ENCODE assay signal across 13 mouse cellular contexts in the genomic region with DNA sequence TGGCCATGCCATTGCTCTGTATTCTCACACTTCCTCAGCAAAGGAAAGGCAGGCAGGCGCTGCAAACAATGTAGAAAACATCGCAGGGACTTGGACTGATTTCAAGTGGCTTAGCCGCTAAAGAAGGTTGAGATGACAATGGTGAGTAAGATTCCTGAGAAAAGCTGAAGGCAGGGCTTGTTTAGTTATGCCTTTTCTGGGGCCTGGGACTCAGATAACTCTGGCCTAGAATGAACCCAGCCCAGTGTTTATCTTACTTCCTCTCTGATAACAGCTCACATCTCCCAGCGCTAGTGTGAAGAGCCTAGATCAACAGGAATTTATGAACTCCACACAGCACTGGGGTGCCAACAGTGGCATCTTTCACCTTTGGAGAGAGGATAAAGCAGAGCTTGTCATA.
DNase-seq lines count a peak whose midpoint lies in the region; ATAC-seq and TF ChIP-seq lines count a peak whose summit lies in the region.
"Had no signal": no experiment of that assay in that cellular context is flagged by ENCODE, and none has a peak within 500 bp of the region (broad histone marks: within the 10 kb centered on the region; RNA-seq: fewer than 3 reads in every experiment).

No protein-coding gene starts in this region.

- no peak overlapping the region for H3K27ac ChIP-seq in kidney, adult 2 months (ENCODE audit: insufficient read depth, low read depth, low read length)
- H3K27ac ChIP-seq: heart, adult 2 months; limb, embryonic 13.5 days; midbrain, embryonic 12.5 days; stomach, embryonic 15.5 days had no signal

- WGBS in kidney, adult 2 months, result 52% methylated on average over 4 of the region's 4 CpGs

- TF ChIP-seq POLR2A in kidney, adult 2 months (IDR thresholded peaks at IDR 0.05; ENCODE audit: low read depth, low read length), result no peak

- H3K4me3 ChIP-seq in kidney, adult 2 months (ENCODE audit: insufficient read depth, low read depth, low read length), result no peak overlapping the region
- H3K4me3 ChIP-seq: heart, adult 2 months; limb, embryonic 13.5 days; midbrain, embryonic 12.5 days; stomach, embryonic 15.5 days had no signal

- intact Hi-C loops in heart, postnatal 10 days (cut with DNase I), result loop anchor here (5.0 kb wide), 1 partner anchor 169 kb away; a partner anchor contains a TSS

- ATAC-seq in cerebellum, adult (ENCODE audit: insufficient number of reproducible peaks, low FRiP score, low TSS enrichment), result no peak

- no peak for TF ChIP-seq CTCF in kidney, adult 2 months (conservative IDR thresholded peaks at IDR 0.05; ENCODE audit: insufficient read depth, insufficient read length, low read depth, low read length)

- H3K36me3 ChIP-seq in kidney, adult 2 months (ENCODE audit: control insufficient read depth, insufficient read depth, low read length), result no peaks in the 10 kb centered on the region
- H3K36me3 ChIP-seq: limb, embryonic 13.5 days; midbrain, embryonic 12.5 days; stomach, embryonic 15.5 days had no signal

- no peaks in the 10 kb centered on the region for H3K4me1 ChIP-seq in kidney, adult 2 months (ENCODE audit: control insufficient read depth, insufficient read depth, low read length)

- peak; percentile 27 for DNase-seq in kidney, adult 2 months
- DNase-seq in kidney, adult 18-20 months, result no peak
- DNase-seq in MEL-GATA-1-ER (ENCODE audit: extremely low read depth, low read depth), result peak; percentile 61
- DNase-seq in heart, postnatal 10 days, result peak; percentile 25 to 41
- peak; percentile 41 to 42 for DNase-seq in lung, postnatal 4 days
- DNase-seq in gastrocnemius, postnatal 10 days, result no peak
- DNase-seq: adrenal gland, postnatal 10 days; thymus, postnatal 25 days had no signal

- H3K27me3 ChIP-seq in kidney, adult 2 months (replicated peaks; ENCODE audit: control insufficient read depth, insufficient read depth, low read length), result no peaks in the 10 kb centered on the region
- H3K27me3 ChIP-seq: limb, embryonic 13.5 days; stomach, embryonic 15.5 days had no signal

Comparison
In these comparisons a context has a peak if more than half of its experiments do, and no peak if none do; other contexts are left out.
1. DNase-seq: peak in kidney, adult 2 months (single experiment), MEL-GATA-1-ER (single experiment), heart, postnatal 10 days (2 of 2) and lung, postnatal 4 days (2 of 2); none in kidney, adult 18-20 months (single experiment) and gastrocnemius, postnatal 10 days (single experiment).